Mouse (Mus musculus): ENCODE data around the gene Vav2.

Vav2 gene

DNA sequence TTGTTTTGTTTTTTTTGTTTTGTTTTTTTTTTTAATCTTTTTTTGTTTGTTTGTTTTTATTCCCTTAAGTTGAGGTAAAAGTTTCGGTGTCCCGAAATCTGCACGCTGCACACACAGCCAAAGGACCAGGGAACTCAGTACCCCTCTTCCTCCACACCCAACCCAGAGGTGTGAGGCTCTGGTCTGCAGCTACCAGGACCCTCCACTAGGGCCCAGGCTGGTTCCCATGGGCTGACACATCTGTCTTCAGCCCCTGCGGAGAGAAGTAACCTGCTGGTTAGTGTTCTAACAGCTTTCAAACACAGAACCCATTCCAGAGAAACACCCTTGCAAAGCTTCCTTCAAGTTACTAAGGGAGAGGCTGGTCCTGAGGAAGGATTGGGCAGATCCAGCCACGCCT, 20.9 kb upstream of the Vav2 start:
- ChIA-PET CTCF (interaction anchor here (0.5 to 2.9 kb wide), 12 partner anchors 10 to 784 kb away, joined by 3 to 10 read pairs (median 3); partner anchors contain the start of gene Wdr5 (in 1 of the 4)), POLR2A (interaction anchor here in 3 of 4 experiments (0.6 to 1.8 kb wide), 10 partner anchors 9 to 813 kb away, joined by 3 to 6 read pairs (median 4); no protein-coding TSS in a partner anchor)

DNA sequence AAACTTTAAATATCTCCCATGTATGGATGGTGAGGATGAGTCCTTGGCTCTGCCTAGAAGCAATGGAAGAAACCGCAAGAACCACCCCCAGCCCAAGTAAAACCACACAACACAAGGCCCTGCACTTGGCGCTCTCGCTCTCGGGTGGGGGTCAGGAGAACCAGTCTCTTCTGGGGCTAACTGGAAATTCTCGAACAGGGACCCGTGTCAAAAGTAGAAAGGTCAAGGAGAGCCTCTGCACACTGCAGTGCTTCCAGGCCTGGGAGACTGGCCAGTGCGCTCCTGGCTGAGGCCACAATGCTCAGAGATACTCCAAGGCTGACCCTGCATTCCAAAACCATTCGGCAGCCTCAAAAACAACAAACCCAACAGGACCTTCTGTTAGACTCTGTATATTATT, 20.0 kb upstream of the Vav2 start:
- CTCF ChIA-PET: interaction anchor here in 3 of 4 experiments (0.6 to 2.9 kb wide), 6 partner anchors 9 to 1153 kb away, joined by 3 to 19 read pairs (median 4); no protein-coding TSS in a partner anchor
- POLR2A ChIA-PET: interaction anchor here (0.6 to 1.0 kb wide), 4 partner anchors 18 to 112 kb away, joined by 3 to 5 read pairs (median 4); no protein-coding TSS in a partner anchor

DNA sequence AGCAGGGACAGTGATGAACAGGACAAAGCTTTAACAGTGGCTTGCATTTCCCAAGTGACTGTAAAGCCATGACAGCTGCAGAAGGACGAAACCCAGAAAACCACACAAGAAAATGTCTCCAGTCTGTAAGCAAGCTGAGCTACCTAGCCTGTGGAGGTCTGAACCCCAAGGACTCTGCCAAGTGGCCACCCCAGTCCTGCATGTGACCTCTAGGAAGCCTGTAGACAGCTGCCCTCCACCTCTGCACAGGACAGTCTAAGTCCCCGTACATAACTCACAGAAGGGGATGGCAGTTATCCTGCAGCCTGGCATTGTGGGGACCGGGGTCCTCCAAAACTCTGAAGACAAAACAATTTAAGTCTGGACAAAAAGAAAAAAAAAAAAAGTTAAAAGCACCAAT, 19.1 kb upstream of the Vav2 start:
- CTCF ChIA-PET: interaction anchor here (0.6 to 0.9 kb wide), 5 partner anchors 8 to 544 kb away, joined by 3 to 6 read pairs (median 3); no protein-coding TSS in a partner anchor
- POLR2A ChIA-PET: interaction anchor here in 3 of 4 experiments (0.7 to 1.5 kb wide), 5 partner anchors 9 to 94 kb away, joined by 3 to 4 read pairs (median 3); no protein-coding TSS in a partner anchor

DNA sequence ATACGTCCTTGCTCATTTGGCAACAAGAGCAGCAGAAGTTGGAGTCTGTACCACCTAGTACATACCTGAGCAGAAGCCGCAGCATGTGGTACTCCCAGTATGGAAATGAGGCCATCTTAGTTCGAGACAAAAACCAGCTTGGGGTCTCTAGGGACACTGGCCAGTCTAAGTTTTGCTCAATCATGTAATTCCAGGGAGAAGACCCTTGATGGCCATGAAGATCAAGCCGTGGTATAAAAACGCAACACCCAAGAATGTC, 16.5 kb upstream of the Vav2 start:
- ChIA-PET CTCF (interaction anchor here in 2 of 4 experiments (0.9 to 2.8 kb wide), 3 partner anchors 15 to 18 kb away, joined by 3 to 27 read pairs (median 13); partner anchors contain the start of gene Vav2 (in 2 of the 2)), POLR2A (interaction anchor here in 2 of 4 experiments (1.0 to 2.8 kb wide), 11 partner anchors 11 to 297 kb away, joined by 3 to 32 read pairs (median 4); partner anchors contain the start of genes Vav2 (in 1 of the 2) and Wdr5 (in 1 of the 2))

DNA sequence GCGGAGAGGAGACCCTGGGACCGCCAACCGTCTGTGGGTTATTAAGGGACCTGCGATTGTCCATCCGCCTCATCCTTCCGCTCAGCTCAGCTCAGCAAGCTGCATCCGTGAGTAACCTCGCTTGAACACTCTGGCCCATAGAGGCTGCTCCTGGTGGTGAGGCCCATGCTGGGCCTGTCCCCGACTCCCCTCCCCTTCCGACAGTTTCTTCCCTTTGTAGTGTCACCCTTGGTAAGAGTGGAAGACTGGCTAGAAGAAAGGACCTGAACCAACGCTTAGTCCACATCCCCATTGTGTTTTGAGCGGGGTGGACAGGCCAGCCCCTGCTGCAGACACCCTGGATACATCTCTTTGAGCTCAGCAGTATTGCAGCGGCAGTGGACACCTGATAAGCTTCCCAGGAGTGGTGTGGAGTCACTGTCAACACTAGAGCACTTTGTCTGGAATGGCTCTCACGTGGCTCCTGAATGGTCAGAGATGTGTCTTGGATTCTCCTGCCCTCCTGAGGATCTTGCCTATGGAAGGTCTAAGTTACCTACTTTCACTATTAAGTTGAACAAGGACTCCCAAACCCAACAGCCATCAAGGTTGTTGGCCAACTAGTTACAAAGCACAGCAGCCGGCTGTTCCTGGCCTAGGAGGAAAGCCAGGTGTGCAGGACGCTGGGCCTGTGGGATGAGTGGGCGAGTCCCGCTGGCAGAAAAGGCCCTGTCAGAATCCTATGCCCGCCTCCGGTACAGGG, 16.0 kb upstream of the Vav2 start:
- CTCF ChIA-PET: interaction anchor here in 3 of 4 experiments (0.6 to 2.8 kb wide), 15 partner anchors 8 to 1055 kb away, joined by 3 to 27 read pairs (median 3); partner anchors contain the start of gene Vav2 (in 2 of the 3)

DNA sequence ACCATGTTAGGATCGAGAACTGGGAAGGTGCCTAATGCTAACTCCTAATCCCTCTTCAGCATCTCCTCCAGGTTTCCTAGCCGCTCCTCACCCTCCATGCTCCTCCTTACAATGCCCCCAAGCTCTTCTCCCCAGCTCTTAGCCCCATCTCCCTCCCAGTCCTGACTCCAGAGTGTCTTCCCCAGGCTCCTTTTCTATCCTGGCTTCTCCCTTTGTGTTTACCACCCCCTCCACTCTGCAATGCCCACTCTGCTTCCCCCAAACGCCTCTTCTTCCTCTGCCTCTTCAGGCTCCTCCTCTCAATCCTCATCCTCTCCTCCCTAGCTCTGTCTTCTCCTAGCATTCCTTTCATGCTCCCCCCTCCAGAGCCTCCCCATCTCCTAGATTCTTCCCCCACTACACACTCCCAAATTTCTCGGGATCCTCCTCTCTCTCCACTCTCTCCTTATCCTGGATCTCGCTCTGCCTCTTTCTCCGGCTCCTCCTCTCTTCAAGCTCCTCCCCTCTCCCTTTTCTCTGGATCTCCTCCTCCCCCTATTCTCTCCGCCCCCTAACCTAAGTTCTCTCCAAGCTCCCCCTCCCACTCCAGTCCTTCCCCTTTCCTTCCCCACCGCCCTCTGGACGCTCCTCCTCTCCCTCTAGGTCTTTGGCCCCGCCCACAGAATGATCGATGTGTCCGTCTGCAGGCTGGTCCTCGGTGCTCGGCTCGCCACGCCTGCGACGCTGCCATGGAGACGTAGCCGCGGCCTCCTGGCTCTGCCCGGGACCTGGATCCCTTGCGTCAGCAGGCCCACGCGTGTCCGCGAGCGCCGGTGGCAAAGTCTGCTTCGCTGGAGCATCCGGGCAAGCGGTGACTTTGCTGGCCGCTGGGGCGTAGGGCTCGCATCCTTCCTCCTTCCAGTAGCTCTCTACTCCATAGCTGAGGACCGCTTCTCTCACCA, 15.2 kb upstream of the Vav2 start, which contains the start of gene Brd3os:
TSS of gene Brd3os (plus strand) at position 558 of the 941 bp plus-strand sequence.
- POLR2A ChIA-PET: interaction anchor here in 3 of 4 experiments (0.5 to 2.8 kb wide), 68 partner anchors 8 to 1011 kb away, joined by 3 to 32 read pairs (median 4); partner anchors contain the start of genes Vav2 (in 3 of the 3), Wdr5 (in 3 of the 3), Brd3 (in 2 of the 3) and Surf6 (in 1 of the 3)

More for the DNA sequence above, 16.0 kb upstream of the Vav2 start:
- POLR2A ChIA-PET: interaction anchor here in 3 of 4 experiments (0.6 to 2.8 kb wide), 53 partner anchors 11 to 842 kb away, joined by 3 to 32 read pairs (median 4); partner anchors contain the start of genes Vav2 (in 3 of the 3), Wdr5 (in 3 of the 3) and Brd3 (in 2 of the 3)

DNA sequence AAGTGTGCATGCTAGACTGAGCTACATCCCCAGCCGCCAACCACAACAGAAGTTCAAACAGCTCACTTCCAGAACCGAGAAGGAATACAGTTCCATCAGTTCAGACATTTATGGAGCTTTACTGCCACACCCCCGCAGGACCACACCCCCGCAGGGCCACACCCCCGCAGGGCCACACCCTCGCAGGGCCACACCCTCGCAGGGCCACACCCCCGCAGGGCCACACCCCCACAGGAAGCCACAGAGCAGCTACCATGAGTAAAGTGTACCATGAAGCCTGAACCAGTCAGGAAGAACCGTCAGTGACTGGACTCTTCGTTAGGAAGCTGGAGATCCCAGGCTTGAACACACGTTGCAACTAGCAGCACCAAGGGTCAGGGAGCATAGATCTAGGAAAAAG, 11.4 kb upstream of the Vav2 start:
- CTCF ChIA-PET: interaction anchor here (0.6 to 3.0 kb wide), 10 partner anchors 9 to 398 kb away, joined by 3 to 21 read pairs (median 4); partner anchors contain the start of gene Vav2 (in 1 of the 4)
- POLR2A ChIA-PET: interaction anchor here in 3 of 4 experiments (0.7 to 1.4 kb wide), 5 partner anchors 10 to 445 kb away, joined by 3 to 5 read pairs (median 3); no protein-coding TSS in a partner anchor

More for the DNA sequence above, 15.2 kb upstream of the Vav2 start, which contains the start of gene Brd3os:
- CTCF ChIA-PET: interaction anchor here in 3 of 4 experiments (0.6 to 2.8 kb wide), 19 partner anchors 8 to 1054 kb away, joined by 3 to 27 read pairs (median 3); partner anchors contain the start of genes Vav2 (in 2 of the 3) and Wdr5 (in 1 of the 3)

DNA sequence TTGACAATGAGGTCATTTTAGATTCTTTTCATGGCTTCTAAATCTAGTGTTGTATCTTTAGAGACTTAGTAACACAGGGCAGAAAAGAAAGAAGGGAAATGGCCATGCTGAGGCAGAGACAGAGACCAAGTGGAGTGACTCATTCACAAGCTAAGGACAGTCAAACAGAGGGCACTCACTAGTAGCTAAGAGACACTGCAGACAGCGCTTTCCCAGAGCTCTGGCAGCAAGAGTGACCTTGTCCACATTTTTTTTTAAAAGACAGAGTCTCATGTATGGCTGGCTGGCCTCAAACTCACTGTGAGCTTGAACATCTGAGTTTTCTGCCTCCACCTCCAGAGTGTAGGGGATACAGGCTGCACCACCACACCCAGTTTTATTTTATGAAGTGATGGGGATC, 11.0 kb upstream of the Vav2 start:
- POLR2A ChIA-PET: interaction anchor here in 3 of 4 experiments (0.7 to 1.4 kb wide), 5 partner anchors 10 to 445 kb away, joined by 3 to 5 read pairs (median 3); no protein-coding TSS in a partner anchor

DNA sequence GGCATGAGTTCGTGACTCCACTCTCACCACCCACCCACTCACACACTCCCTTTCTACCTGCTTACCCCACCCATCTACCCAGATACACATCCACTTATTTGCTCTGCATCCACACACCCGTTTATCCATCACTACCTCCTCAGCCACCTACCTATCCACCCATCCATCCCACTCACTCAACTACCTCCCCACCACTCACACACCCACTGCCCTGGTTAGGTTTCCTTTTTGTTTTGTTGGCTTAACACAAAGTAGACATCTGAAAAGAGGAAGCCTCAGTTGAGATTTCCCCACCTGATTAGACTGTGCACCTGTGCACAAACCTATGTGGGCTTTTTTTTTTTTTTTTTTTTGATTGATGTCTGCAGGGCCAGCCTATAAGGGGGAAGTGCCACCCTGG, 5.8 kb upstream of the Vav2 start:
- ChIA-PET POLR2A (no interaction called here), CTCF (no interaction called here)

More for the DNA sequence above, 11.0 kb upstream of the Vav2 start:
- CTCF ChIA-PET: interaction anchor here (0.6 to 3.0 kb wide), 12 partner anchors 9 to 398 kb away, joined by 3 to 21 read pairs (median 3); partner anchors contain the start of gene Vav2 (in 1 of the 4)

DNA sequence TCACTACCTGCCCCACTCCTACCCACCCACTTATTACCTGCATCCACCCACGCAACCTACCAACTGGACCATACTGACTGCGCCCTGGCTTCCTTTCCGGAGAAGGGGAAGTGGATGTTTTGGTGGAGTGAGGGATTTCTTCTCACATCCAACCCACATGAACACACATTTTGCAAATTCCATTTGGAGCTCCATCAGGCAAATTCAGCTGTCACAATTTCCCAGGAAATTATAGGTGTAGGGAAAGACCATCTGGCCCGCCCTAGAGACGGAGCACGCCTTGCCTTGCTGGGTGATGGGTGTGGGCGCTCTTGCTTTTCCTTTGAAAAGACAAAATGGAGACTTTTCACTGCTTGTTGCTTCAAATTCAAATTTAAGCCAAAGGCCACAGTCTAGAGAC, 3.8 kb upstream of the Vav2 start:
- POLR2A ChIA-PET: interaction anchor here in 1 of 4 experiments (1.1 to 1.4 kb wide), 3 partner anchors 11 to 108 kb away, joined by 3 to 4 read pairs (median 4); partner anchors contain the start of gene Brd3os
- CTCF ChIA-PET: interaction anchor here in 1 of 4 experiments (1.6 kb wide), 1 partner anchor 150 kb away, joined by 11 read pairs; no protein-coding TSS in a partner anchor

DNA sequence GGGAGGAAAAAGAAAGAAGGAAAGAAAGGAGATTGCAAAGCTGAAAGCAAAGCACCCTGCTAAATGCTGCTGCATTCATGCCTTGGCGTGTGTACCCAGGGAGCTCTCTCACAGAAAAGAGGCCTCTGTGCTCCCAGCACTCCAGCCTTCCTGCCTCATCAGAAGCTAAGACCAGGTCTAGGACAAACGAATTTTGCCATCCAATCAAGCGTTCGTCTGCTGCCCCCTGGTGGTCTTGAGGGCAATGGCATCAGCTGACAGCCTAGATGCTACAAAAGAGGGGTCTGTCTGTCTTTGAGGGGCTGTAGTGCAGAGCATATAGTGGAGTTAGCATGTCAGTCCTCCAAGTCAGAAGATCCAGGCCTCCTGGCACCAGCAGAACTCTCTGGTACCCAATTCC, 1.2 kb upstream of the Vav2 start:
- CTCF ChIA-PET: interaction anchor here (0.6 to 4.0 kb wide), 94 partner anchors 8 to 844 kb away, joined by 3 to 80 read pairs (median 4); partner anchors contain the start of genes Brd3os (in 3 of the 4) and Fam163b (in 1 of the 4)

DNA sequence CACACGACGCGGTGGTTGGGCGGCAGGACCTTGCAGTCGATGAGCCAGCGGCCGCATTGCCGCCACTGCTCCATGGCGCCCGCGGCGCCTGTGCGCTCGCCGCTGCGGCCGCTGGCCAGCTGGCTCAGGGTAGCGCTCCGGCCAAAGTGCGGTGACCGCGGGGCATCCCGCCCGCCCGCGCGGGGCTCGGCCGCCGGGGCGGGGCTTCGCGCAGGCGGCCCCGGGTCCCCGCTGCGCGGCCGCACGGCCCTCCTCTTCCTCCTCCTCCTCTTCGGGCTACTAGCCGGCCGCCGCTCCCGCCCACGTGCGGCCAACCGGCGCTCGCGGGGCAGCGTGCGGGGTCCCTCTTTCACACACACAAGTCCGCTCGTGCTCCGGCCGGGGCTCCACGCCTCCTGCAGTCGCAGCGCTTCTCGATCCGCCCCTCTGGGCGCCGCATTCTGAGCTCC, 403 bp downstream of the Vav2 start:
- CTCF ChIA-PET: interaction anchor here (0.5 to 4.0 kb wide), 18 partner anchors 15 to 905 kb away, joined by 3 to 80 read pairs (median 7); partner anchors contain the start of gene Brd3os (in 2 of the 4)
- POLR2A ChIA-PET: interaction anchor here in 3 of 4 experiments (0.7 to 4.6 kb wide), 25 partner anchors 9 to 494 kb away, joined by 3 to 32 read pairs (median 6); partner anchors contain the start of genes Brd3os (in 3 of the 3) and Wdr5 (in 1 of the 3)

More for the DNA sequence above, 1.2 kb upstream of the Vav2 start:
- POLR2A ChIA-PET: interaction anchor here (0.6 to 4.6 kb wide), 28 partner anchors 9 to 495 kb away, joined by 3 to 32 read pairs (median 4); partner anchors contain the start of genes Brd3os (in 2 of the 4) and Adamtsl2 (in 1 of the 4)

DNA sequence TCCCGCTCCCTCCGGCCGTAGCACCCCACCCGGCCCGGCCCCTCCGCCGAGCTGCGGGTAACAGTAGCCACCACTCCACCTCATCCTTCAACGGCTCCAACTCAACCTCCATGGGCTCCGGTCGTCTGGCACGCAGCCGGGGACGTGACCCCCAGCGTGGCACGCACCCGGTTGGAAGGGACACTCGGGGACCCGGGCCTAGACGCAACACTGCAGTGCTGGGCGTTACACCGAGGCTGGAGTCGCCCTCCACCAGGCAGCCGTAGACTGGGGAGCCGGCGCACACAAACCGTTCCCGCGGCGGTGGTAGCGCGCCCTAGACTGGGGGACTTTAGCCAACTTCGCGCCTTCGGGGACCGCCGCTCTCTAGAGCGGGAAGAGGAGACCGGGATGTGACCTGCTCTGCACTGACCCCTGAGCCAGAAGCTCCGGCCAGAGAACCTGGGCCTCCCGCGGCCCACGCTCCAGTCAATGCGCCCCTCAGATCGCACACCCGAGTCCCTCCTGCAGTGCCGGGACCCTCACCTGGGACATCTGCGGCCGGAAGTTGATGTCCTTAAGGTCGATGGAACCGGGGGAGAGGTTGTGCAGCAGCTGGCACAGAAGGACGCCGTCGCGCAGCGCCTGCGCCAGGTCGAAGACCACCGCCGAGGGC, 955 bp downstream of the Vav2 start:
- POLR2A ChIA-PET: interaction anchor here in 3 of 4 experiments (0.7 to 4.6 kb wide), 17 partner anchors 9 to 321 kb away, joined by 3 to 32 read pairs (median 4); partner anchors contain the start of gene Brd3os (in 3 of the 3)

DNA sequence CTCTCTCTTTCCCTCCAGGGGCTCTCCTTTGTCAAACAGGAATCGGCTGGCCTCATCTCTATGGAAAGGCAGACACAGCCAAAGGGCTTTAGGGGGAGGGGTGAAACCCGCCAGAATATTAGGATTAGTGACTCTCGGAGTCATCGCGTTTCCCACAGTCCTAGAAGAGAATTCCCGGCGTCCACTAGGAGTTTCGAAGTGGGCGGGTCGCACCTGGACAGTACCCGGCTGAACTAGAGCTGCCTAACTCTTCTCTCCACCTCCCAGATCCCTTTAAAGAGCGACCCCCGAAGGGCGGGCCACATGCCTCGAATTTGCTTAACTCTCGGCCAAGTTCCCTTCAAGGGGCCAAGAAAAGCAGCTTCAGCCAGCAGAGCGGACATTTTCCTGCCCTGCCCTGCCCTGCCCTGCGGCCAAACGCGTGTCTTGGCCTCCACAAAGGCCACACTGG, 1.6 kb downstream of the Vav2 start:
- POLR2A ChIA-PET: interaction anchor here in 3 of 4 experiments (0.5 to 4.6 kb wide), 10 partner anchors 8 to 322 kb away, joined by 3 to 32 read pairs (median 5); partner anchors contain the start of gene Brd3os (in 1 of the 3)
- CTCF ChIA-PET: interaction anchor here in 2 of 4 experiments (0.9 to 3.7 kb wide), 5 partner anchors 9 to 144 kb away, joined by 3 to 36 read pairs (median 4); no protein-coding TSS in a partner anchor

More for the DNA sequence above, 955 bp downstream of the Vav2 start:
- CTCF ChIA-PET: interaction anchor here in 3 of 4 experiments (0.5 to 4.0 kb wide), 11 partner anchors 9 to 408 kb away, joined by 3 to 80 read pairs (median 3); no protein-coding TSS in a partner anchor

DNA sequence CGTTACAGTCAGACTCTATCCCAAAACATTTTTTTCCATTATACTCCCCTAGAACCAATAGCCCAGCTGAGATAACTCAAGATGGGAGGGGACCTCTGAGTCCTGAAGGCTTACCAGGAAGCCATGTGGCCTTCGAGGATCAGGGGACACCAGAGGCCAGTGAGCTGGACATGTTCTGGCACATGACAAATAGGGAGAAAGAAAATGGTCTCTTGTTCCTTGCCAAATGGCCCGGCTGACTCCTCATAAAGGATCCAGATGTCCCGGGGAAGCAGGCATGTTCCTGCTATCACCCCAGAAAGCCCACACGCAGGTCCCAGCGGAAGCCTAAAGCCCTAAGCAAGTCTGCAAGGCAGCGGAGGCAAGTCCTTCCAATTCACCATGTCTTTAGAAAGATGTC, 3.2 kb downstream of the Vav2 start:
- ChIA-PET POLR2A (interaction anchor here in 3 of 4 experiments (0.6 to 2.4 kb wide), 5 partner anchors 10 to 98 kb away, joined by 3 to 7 read pairs (median 3); partner anchors contain the start of gene Brd3os (in 2 of the 3)), CTCF (no interaction called here)

Data from embryonic stem cell, embryonic (primary cell).